Mouse (Mus musculus): Measurements from ENCODE around the gene Ndufaf1. TPM values are rescaled to one million over a fixed set of nuclear protein-coding genes. Genes with fewer than 3 reads are reported as not detected.

The Ndufaf1 gene
- polyA plus RNA-seq (2014; fragmentation: Nextera tagmentation; extraction: Ambion mirVana): 40.3 and 47.6 TPM in 2 replicates

DNA sequence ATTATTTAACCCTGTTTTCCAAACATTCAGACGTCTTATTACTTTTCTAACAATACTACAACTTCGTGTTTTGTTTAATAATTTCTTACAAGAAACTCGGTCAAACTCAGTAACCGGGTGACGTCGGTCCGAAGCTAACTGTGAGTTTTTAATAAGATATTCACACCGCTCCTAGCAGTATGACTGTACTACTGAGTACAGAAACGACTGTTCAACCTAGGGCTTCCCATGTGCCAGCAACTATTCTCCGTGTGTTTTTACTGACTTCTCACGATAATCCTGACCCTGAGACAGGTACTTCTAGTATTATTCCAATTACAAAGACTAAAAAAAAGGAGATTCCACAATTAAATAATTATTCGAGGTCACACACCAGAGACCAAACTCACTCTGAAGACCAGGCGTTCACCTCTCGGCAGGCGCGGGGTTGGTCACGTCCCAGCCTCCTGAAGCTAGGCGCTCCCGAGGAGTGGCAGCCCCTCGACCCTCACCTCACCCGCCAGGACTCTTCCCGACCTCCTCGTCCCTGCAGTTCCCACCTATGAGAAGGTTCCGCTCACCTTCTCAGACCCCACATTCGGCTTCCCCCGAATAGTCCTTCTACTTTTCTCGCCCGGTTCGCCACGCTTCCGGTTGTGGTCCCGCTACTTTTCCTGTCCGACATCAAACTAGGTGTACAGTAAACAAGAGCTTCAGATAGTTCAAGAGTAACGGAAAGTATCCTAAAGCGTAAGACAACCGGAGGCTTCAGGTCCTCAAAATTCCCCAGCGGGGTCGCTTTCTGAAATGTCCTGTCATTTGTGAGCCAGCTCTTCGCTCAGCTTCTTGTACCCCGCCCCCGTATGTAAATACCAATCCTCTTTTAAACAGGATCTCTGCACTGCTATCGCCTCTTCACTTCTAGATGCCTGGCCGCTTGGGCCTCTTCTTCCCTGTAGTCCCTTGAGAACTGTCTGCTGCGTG, at the start of gene Ndufaf1:
Ndufaf1 (minus strand) TSS at position 608 of the 963 bp plus-strand sequence.
- Histone ChIP-seq H3K4me3 (ENCODE audit: low read depth, low read length) (peak within 1 kb of the TSS; percentile 58), H3K4me2 (peak within 1 kb of the TSS; percentile 67), H3K27ac (ENCODE audit: low read depth, low read length) (no peak within 1 kb of the TSS), H3K27me3 (ENCODE audit: control insufficient read depth, insufficient read depth, low read length) (no peaks in the 10 kb centered on the region), H3K9ac (ENCODE audit: low read length) (peak within 1 kb of the TSS; percentile 63), H3K36me3 (ENCODE audit: control insufficient read depth, insufficient read depth, low read length) (no peaks in the 10 kb centered on the region), H3K9me3 (ENCODE audit: control insufficient read depth, low read length) (no peaks in the 10 kb centered on the region), H3K4me1 (ENCODE audit: control insufficient read depth, insufficient read depth, low read length) (peaks cover 2% of the 10 kb centered on the region; the same call in 1 of the 2 replicates)
- DNase-seq (ENCODE audit: low spot score, missing footprints): peak; percentile 96
- peak; percentile 63 for ATAC-seq (ENCODE audit: low FRiP score)
- WGBS: 2% methylated on average over 44 of the region's 44 CpGs

DNA sequence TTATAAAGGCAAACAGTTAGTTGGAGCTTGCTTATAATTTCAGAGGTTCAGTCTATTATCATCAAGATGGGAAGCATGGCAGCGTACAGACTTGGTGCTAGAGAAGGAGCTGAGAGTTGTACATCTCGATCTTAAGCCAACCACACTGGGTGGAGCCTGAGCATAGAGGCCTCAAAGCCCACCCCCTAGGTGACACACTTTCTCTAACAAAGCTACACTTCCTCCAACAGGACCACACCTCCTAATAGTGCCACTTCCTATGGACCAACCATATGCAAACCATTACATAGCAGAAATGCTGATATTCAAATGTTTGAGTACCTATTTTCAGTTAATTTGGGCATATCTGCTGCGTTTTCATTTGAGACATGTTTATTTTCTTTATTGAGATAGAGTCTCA, 47.4 kb upstream of the Ndufaf1 start:
- H3K9ac ChIP-seq (ENCODE audit: low read length): no peak overlapping the region
- H3K4me2 ChIP-seq: no peak overlapping the region
- WGBS: 90% methylated on average over 3 of the region's 3 CpGs
- H3K4me3 ChIP-seq (ENCODE audit: low read depth, low read length): no peak overlapping the region
- no peak overlapping the region for H3K27ac ChIP-seq (ENCODE audit: low read depth, low read length)
- H3K4me1 ChIP-seq (ENCODE audit: control insufficient read depth, insufficient read depth, low read length): no peaks in the 10 kb centered on the region
- ATAC-seq (ENCODE audit: low FRiP score): no peak
- DNase-seq (ENCODE audit: low spot score, missing footprints): no peak
- no peaks in the 10 kb centered on the region for H3K27me3 ChIP-seq (ENCODE audit: control insufficient read depth, insufficient read depth, low read length)
- no peaks in the 10 kb centered on the region for H3K9me3 ChIP-seq (ENCODE audit: control insufficient read depth, low read length)
- peaks cover 21% of the 10 kb centered on the region for H3K36me3 ChIP-seq (ENCODE audit: control insufficient read depth, insufficient read depth, low read length)

DNA sequence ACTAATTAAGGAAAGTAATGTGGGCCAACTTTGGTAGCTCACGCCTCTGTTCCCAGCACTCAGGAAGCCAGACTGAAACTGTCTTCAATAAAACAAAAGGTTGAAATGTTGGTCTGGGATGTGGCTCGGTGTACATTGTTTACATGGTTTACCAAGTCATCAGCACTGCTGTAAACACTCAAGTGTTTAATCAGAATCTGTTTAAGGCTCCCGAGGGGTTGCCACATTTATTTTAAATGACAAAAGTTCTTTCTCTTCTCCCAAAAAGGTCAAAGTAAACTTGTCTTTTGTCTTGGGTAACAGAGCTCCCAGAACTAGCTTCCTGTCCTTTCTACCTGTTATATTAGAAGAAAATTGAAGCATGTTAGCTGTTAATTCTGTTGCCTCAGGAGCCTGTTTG, 45.0 kb upstream of the Ndufaf1 start:
- Histone ChIP-seq H3K4me3 (ENCODE audit: low read depth, low read length) (no peak overlapping the region), H3K27me3 (ENCODE audit: control insufficient read depth, insufficient read depth, low read length) (no peaks in the 10 kb centered on the region), H3K4me2 (no peak overlapping the region), H3K4me1 (ENCODE audit: control insufficient read depth, insufficient read depth, low read length) (no peaks in the 10 kb centered on the region), H3K36me3 (ENCODE audit: control insufficient read depth, insufficient read depth, low read length) (peaks cover 19% of the 10 kb centered on the region), H3K9ac (ENCODE audit: low read length) (no peak overlapping the region), H3K9me3 (ENCODE audit: control insufficient read depth, low read length) (no peaks in the 10 kb centered on the region), H3K27ac (ENCODE audit: low read depth, low read length) (no peak overlapping the region)
- WGBS: 93% methylated on average over 3 of the region's 3 CpGs
- ATAC-seq (ENCODE audit: low FRiP score) (no peak), DNase-seq (ENCODE audit: low spot score, missing footprints) (no peak)

DNA sequence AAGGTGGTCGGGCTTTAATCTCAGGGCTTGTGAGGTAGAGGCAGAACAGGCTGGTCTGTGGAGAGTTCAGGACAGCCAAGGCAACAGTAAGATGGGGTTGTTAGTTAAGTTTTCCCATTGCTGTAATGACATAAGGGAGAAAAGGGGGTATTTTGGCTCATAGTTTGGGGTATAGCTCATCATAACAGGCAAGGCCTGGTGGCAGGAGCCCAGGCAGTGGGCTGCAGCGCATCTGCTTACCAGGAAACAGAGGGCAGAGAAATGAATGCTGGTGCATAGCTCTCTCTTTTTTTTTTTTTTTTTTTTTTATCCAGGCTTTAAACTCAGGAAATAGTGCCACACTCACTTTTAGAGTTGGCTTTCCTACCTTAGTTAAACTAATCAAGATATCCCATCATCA, 40.5 kb upstream of the Ndufaf1 start:
- no peaks in the 10 kb centered on the region for H3K9me3 ChIP-seq (ENCODE audit: control insufficient read depth, low read length)
- no peaks in the 10 kb centered on the region for H3K4me1 ChIP-seq (ENCODE audit: control insufficient read depth, insufficient read depth, low read length)
- H3K9ac ChIP-seq (ENCODE audit: low read length): no peak overlapping the region
- 94% methylated on average over 2 of the region's 2 CpGs for WGBS
- H3K27ac ChIP-seq (ENCODE audit: low read depth, low read length): no peak overlapping the region
- no peaks in the 10 kb centered on the region for H3K27me3 ChIP-seq (ENCODE audit: control insufficient read depth, insufficient read depth, low read length)
- peaks cover 13% of the 10 kb centered on the region for H3K36me3 ChIP-seq (ENCODE audit: control insufficient read depth, insufficient read depth, low read length)
- DNase-seq (ENCODE audit: low spot score, missing footprints) (no peak), ATAC-seq (ENCODE audit: low FRiP score) (no peak)
- no peak overlapping the region for H3K4me3 ChIP-seq (ENCODE audit: low read depth, low read length)
- H3K4me2 ChIP-seq: no peak overlapping the region

DNA sequence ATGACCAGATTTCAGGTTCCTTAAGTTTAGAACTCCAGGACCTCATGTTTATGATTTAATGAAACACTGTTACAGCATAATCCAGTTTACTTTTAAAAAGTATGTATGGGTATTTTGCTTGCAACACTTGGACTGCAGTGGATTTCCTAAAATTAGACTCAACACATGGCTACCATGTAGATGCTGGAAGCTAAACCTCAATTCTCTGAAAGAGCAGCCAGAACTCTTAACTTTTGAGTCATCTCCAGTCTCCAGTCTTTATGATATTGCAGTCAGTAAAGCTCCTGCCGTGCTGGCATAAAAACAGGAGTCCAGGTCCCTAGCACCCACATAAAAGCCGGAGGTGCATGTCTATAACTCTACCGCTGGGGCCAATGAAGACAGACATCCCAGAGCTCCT, 37.3 kb upstream of the Ndufaf1 start:
- 95% methylated on average over 3 of the region's 3 CpGs for WGBS
- no peak overlapping the region for H3K9ac ChIP-seq (ENCODE audit: low read length)
- H3K4me3 ChIP-seq (ENCODE audit: low read depth, low read length): no peak overlapping the region
- no peak overlapping the region for H3K27ac ChIP-seq (ENCODE audit: low read depth, low read length)
- H3K27me3 ChIP-seq (ENCODE audit: control insufficient read depth, insufficient read depth, low read length): no peaks in the 10 kb centered on the region
- H3K9me3 ChIP-seq (ENCODE audit: control insufficient read depth, low read length): no peaks in the 10 kb centered on the region
- H3K4me1 ChIP-seq (ENCODE audit: control insufficient read depth, insufficient read depth, low read length): no peaks in the 10 kb centered on the region
- DNase-seq (ENCODE audit: low spot score, missing footprints) (no peak), ATAC-seq (ENCODE audit: low FRiP score) (no peak)
- H3K4me2 ChIP-seq: no peak overlapping the region
- no peaks in the 10 kb centered on the region for H3K36me3 ChIP-seq (ENCODE audit: control insufficient read depth, insufficient read depth, low read length)

DNA sequence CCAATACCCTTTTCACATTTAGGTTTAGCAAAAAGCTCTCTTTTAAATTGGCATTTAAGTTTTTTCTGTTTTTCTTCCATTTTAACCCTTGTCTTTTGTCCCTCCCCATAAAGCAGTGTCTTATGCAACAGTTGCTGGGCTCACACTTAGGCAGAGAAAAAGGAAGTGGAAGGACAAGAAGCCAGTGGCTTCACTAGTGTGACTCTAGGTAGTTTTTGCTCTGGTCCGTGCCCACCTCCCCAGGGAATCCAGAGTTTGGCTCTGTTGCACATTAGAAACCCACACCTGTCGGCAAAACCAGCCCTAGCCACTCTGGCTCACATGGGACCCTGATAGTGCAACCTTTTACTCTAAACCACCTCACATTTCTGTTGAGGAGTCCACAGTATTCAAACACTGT, 35.8 kb upstream of the Ndufaf1 start:
- no peaks in the 10 kb centered on the region for H3K36me3 ChIP-seq (ENCODE audit: control insufficient read depth, insufficient read depth, low read length)
- H3K27ac ChIP-seq (ENCODE audit: low read depth, low read length): no peak overlapping the region
- ATAC-seq (ENCODE audit: low FRiP score) (no peak), DNase-seq (ENCODE audit: low spot score, missing footprints) (no peak)
- H3K27me3 ChIP-seq (ENCODE audit: control insufficient read depth, insufficient read depth, low read length): no peaks in the 10 kb centered on the region
- 84% methylated on average over 2 of the region's 2 CpGs for WGBS
- H3K4me1 ChIP-seq (ENCODE audit: control insufficient read depth, insufficient read depth, low read length): no peaks in the 10 kb centered on the region
- H3K4me2 ChIP-seq: no peak overlapping the region
- H3K9ac ChIP-seq (ENCODE audit: low read length): no peak overlapping the region
- no peak overlapping the region for H3K4me3 ChIP-seq (ENCODE audit: low read depth, low read length)
- H3K9me3 ChIP-seq (ENCODE audit: control insufficient read depth, low read length): no peaks in the 10 kb centered on the region

DNA sequence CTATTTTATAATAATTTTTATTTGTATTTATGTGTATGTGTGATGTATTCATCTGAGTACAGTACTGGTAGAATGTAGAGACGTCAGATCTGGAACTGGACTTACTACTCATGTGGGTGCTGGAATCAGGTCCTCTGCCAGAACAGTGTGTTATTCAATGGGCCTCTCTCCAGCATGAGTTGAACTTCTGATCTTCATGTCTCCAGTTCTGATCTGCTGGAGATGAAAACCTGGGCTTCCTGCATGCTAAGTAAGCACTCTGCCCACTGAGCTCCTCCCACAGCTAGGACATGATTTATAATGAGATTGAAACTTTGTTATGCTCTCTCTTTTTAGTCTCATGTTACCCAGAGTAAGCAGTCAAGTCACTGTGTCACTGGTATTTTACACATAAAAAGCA, 33.5 kb upstream of the Ndufaf1 start:
- H3K9me3 ChIP-seq (ENCODE audit: control insufficient read depth, low read length): no peaks in the 10 kb centered on the region
- no peaks in the 10 kb centered on the region for H3K27me3 ChIP-seq (ENCODE audit: control insufficient read depth, insufficient read depth, low read length)
- no peak overlapping the region for H3K9ac ChIP-seq (ENCODE audit: low read length)
- H3K36me3 ChIP-seq (ENCODE audit: control insufficient read depth, insufficient read depth, low read length): no peaks in the 10 kb centered on the region
- H3K27ac ChIP-seq (ENCODE audit: low read depth, low read length): no peak overlapping the region
- DNase-seq (ENCODE audit: low spot score, missing footprints) (no peak), ATAC-seq (ENCODE audit: low FRiP score) (no peak)
- WGBS: 83% methylated on average over 1 of the region's 1 CpGs
- no peak overlapping the region for H3K4me2 ChIP-seq
- H3K4me3 ChIP-seq (ENCODE audit: low read depth, low read length): no peak overlapping the region
- H3K4me1 ChIP-seq (ENCODE audit: control insufficient read depth, insufficient read depth, low read length): no peaks in the 10 kb centered on the region

DNA sequence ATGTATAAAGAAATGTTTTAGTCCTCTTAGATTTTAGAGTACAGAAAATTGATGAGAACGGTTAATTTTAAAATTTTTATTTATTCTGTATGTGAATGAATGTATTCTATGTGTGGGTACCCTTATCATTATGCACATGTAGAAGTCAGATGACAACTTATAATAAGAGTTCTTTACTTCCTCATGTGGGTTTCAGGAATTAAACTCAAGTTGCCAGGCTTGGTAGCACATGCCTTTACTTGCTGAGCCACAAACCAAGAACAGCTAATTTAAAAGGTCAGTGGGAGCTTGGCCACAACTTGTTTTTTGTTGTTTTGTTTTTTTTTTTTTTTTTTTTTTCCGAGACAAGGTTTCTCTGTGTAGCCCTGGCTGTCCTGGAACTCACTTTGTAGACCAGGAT, 32.2 kb upstream of the Ndufaf1 start:
- Histone ChIP-seq H3K4me3 (ENCODE audit: low read depth, low read length) (no peak overlapping the region), H3K4me2 (no peak overlapping the region), H3K36me3 (ENCODE audit: control insufficient read depth, insufficient read depth, low read length) (no peaks in the 10 kb centered on the region), H3K27me3 (ENCODE audit: control insufficient read depth, insufficient read depth, low read length) (no peaks in the 10 kb centered on the region), H3K9ac (ENCODE audit: low read length) (no peak overlapping the region), H3K9me3 (ENCODE audit: control insufficient read depth, low read length) (no peaks in the 10 kb centered on the region), H3K4me1 (ENCODE audit: control insufficient read depth, insufficient read depth, low read length) (no peaks in the 10 kb centered on the region), H3K27ac (ENCODE audit: low read depth, low read length) (no peak overlapping the region)
- WGBS: 92% methylated on average over 2 of the region's 2 CpGs
- no peak for DNase-seq (ENCODE audit: low spot score, missing footprints)
- ATAC-seq (ENCODE audit: low FRiP score): no peak

DNA sequence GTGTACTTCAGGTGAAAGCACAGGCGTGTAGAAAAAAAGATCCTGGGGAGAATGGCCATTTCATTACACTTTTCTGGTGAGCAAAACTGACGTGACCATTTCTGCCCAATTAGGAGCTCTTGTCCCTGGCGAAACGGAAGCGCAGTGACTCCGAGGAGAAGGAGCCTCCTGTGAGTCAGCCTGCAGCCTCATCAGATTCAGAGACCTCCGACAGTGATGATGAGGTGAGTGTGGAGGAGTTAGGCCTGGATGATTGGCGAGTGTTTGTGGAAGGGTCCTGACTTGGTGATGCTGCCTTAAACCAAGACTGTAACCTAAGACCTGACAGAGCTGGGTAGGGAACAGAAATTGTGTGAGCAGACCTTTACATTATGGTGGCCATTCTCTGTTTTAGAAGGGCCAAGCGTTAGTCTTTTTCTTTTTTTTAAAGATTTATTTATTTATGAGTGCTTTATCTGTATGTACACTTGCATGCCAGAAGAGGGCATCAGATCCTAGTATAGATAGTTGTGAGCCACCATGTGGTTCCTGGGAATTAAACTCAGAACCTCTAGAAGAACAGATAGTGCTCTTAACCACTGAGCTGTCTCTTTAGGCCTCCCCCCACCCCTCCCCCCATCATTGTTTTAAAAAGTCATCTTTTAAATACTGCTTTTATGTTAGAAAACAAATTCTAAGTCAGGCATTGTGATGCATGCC, 29.5 kb upstream of the Ndufaf1 start:
- H3K4me3 ChIP-seq (ENCODE audit: low read depth, low read length): no peak overlapping the region
- ATAC-seq (ENCODE audit: low FRiP score) (no peak), DNase-seq (ENCODE audit: low spot score, missing footprints) (no peak)
- no peak overlapping the region; the same call in 1 of the 2 replicates for H3K9ac ChIP-seq (ENCODE audit: low read length)
- H3K27me3 ChIP-seq (ENCODE audit: control insufficient read depth, insufficient read depth, low read length): no peaks in the 10 kb centered on the region
- H3K36me3 ChIP-seq (ENCODE audit: control insufficient read depth, insufficient read depth, low read length): 0 out of 2 replicates have a peak, but pooled peaks cover 3% of the 10 kb centered on the region
- H3K4me2 ChIP-seq: no peak overlapping the region
- no peaks in the 10 kb centered on the region for H3K4me1 ChIP-seq (ENCODE audit: control insufficient read depth, insufficient read depth, low read length)
- H3K9me3 ChIP-seq (ENCODE audit: control insufficient read depth, low read length): no peaks in the 10 kb centered on the region
- H3K27ac ChIP-seq (ENCODE audit: low read depth, low read length): no peak overlapping the region
- 79% methylated on average over 9 of the region's 9 CpGs for WGBS
